Mouse (Mus musculus) olfactory bulb, adult 2 months (tissue): ENCODE data around the gene Asb16.

Experiments
- CTCF ChIP-seq: fragments of 200-500 bp; IDR thresholded peaks from 2 replicates; pipeline ENCODE4 v1.5.1; 2012; ENCODE audit warnings: low read depth, mild to moderate bottlenecking, low read length, moderate library complexity; ENCODE audit not compliant: insufficient read depth
- POLR2A ChIP-seq: fragments of 200-500 bp; IDR thresholded peaks from 2 replicates; pipeline ENCODE4 v1.6.1; 2012; ENCODE audit warnings: mild to moderate bottlenecking, low read depth, low read length, moderate library complexity; ENCODE audit not compliant: insufficient read depth

GRCm38 (mm10) chr11:102223166-102223565 lies 45.4 kb upstream of the Asb16 start:
- 0 out of 2 replicates have a peak, but pooled peaks have one; percentile 30 for TF ChIP-seq CTCF
- no peak for TF ChIP-seq POLR2A
